Mouse (Mus musculus) kidney, postnatal 4 days (tissue): Measurements from ENCODE around the gene Bnip3.

Source experiments
- DNase-seq, 2 experiments: peaks; one replicate each; pipeline ENCODE4 v3.0.0; 2021; ENCODE audit warnings: mixed read lengths in 2 of 2

Bnip3 gene

DNA sequence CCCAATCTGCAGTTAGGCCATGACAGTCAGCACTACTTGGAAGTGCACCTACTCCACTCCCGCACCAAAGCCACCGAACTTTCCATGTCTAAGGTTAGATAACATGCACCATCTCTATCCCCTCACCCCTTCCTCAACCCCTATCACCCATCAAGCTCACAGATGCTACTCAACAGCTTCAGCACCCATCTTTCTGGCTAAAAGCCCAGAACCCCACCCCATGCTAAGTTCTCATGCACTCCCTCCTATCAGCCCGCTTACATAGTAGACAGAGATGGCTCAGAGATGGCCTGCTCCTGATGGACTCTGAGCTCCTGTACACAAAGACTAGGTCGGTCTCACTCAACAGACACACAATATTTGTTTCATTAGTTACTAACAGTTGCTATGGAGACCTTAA is 65.9 kb downstream of the Bnip3 start:
- no peak for DNase-seq

DNA sequence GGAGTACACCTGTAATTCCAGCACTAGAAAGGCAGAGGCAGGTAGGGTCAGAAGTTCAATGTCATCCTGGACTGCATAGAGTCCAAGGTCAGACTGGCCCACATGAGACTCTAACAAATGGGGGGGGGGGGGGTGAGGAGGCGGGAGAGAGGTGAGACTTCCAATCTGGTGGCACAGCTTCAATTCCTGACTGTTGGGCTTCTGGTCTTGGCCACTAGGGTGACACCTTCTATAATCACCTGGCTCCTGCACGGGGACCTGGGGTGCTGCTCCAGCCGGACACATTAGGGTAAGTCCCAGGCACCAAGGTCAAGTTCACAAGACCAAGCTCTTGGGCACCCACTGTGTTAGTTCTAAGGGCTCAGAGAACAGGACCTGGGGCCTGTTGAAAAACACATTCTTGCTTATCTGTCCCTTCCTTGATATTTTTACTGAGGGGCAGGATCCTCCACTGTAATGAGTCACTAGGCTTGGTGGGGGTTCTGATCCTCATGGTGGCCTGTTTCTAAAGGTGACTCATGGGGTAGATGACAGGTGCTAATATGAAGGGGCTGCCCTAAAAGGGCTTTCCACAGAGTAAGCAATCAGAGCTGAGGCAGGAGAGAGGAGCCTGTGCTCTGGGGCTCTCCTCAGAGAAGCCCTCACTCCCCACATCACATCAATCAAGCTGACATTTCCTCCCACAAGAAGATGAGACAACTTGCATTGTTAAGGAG is 67.7 kb downstream of the Bnip3 start:
- no peak for DNase-seq
